Comparison of ENCODE assay signal across 26 mouse cellular contexts in the genomic region with DNA sequence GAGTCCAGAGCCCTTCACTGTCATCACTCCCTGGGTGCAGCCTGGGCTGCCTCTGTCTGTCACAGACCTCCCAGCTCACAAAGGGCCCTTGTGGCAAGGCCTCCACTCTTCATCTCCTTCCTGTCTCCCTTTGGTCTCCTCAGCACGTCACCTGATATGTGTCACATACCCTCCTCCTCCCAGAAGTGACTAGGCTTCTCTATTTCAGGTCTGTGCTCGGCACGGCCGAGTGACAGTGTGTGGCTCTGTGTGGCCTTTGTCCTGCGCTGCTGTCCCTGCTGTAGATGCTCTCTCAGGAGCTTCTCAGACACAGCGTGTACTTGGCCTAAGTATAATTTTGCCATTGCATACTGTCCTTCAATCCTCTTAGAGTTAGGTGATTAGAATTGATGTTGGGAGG. TPM values are rescaled to one million over a fixed set of nuclear protein-coding genes. Genes with fewer than 3 reads are reported as not detected.
DNase-seq lines count a peak whose midpoint lies in the region; ATAC-seq and TF ChIP-seq lines count a peak whose summit lies in the region.
"Had no signal": no experiment of that assay in that cellular context is flagged by ENCODE, and none has a peak within 500 bp of the region (broad histone marks: within the 10 kb centered on the region; RNA-seq: fewer than 3 reads in every experiment).

No protein-coding gene starts in this region.

- H3K27me3 ChIP-seq in heart, embryonic 10.5 days (ENCODE audit: insufficient read depth, poor library complexity, severe bottlenecking) = peaks cover 8% of the 10 kb centered on the region; the same call in 1 of the 2 replicates
- H3K27me3 ChIP-seq in kidney, embryonic 15.5 days = peaks cover 6% of the 10 kb centered on the region; the same call in 1 of the 2 replicates
- no peaks in the 10 kb centered on the region for H3K27me3 ChIP-seq in stomach, postnatal 0 days (ENCODE audit: control insufficient read depth, insufficient read depth, low read length)
- H3K27me3 ChIP-seq: hindbrain, embryonic 15.5 days had no signal

- peaks cover 15% of the 10 kb centered on the region; the same call in 1 of the 2 replicates for H3K4me1 ChIP-seq in heart, embryonic 10.5 days
- H3K4me1 ChIP-seq in kidney, embryonic 15.5 days = peaks cover 10% of the 10 kb centered on the region; the same call in 1 of the 2 replicates
- no peaks in the 10 kb centered on the region for H3K4me1 ChIP-seq in stomach, postnatal 0 days (replicated peaks; ENCODE audit: control insufficient read depth, insufficient read depth)
- H3K4me1 ChIP-seq: limb, embryonic 12.5 days had no signal

- no peak overlapping the region for H3K9ac ChIP-seq in kidney, embryonic 15.5 days
- no peak overlapping the region for H3K9ac ChIP-seq in stomach, postnatal 0 days (ENCODE audit: low read length)
- H3K9ac ChIP-seq: hindbrain, embryonic 15.5 days; limb, embryonic 12.5 days; liver, postnatal 0 days; midbrain, embryonic 12.5 days had no signal

- no peak for DNase-seq in heart, embryonic 10.5 days (ENCODE audit: low spot score)
- no peak for DNase-seq in heart, postnatal 36 days
- no peak for DNase-seq in kidney, postnatal 14 days
- peak; percentile 30 for DNase-seq in thymus, postnatal 14 days
- DNase-seq in thymus, postnatal 25 days = no peak
- peak; percentile 4 for DNase-seq in stomach, postnatal 0 days (ENCODE audit: low spot score)
- DNase-seq in lung, postnatal 36 days = no peak
- DNase-seq: adrenal gland, postnatal 36 days; cerebellum, adult 9-10 months; gastrocnemius, postnatal 25 days; heart, adult 2 months; kidney, postnatal 36 days; layer of hippocampus, postnatal 36 days; liver, postnatal 0 days had no signal

- no peaks in the 10 kb centered on the region for H3K36me3 ChIP-seq in heart, embryonic 10.5 days
- H3K36me3 ChIP-seq in kidney, embryonic 15.5 days = no peaks in the 10 kb centered on the region
- H3K36me3 ChIP-seq in stomach, postnatal 0 days (ENCODE audit: control insufficient read depth, insufficient read depth, low read length) = no peaks in the 10 kb centered on the region
- H3K36me3 ChIP-seq: hindbrain, embryonic 15.5 days; limb, embryonic 12.5 days; midbrain, embryonic 12.5 days had no signal

- intact Hi-C loops in heart, postnatal 36 days (cut with DNase I) = no loop called here

- no peak for TF ChIP-seq CTCF in stomach, postnatal 0 days (IDR thresholded peaks at IDR 0.05; ENCODE audit: low read depth)

- H3K27ac ChIP-seq in heart, embryonic 10.5 days = 0 out of 2 replicates have a peak overlapping the region, but pooled peaks have one; percentile 16
- H3K27ac ChIP-seq in kidney, embryonic 15.5 days = no peak overlapping the region
- H3K27ac ChIP-seq in stomach, postnatal 0 days (replicated peaks) = no peak overlapping the region
- H3K27ac ChIP-seq: heart, adult 2 months; hindbrain, embryonic 15.5 days; limb, embryonic 12.5 days; midbrain, embryonic 12.5 days had no signal

- H3K4me2 ChIP-seq in kidney, embryonic 15.5 days = no peak overlapping the region
- H3K4me2 ChIP-seq in stomach, postnatal 0 days (replicated peaks; ENCODE audit: low read depth) = no peak overlapping the region
- H3K4me2 ChIP-seq: hindbrain, embryonic 15.5 days; limb, embryonic 12.5 days; liver, embryonic 11.5 days; midbrain, embryonic 12.5 days had no signal

- 41% methylated on average over 6 of the region's 6 CpGs for WGBS in heart, embryonic 10.5 days
- 27% methylated on average over 6 of the region's 6 CpGs for WGBS in kidney, embryonic 15.5 days
- 57% methylated on average over 6 of the region's 6 CpGs for WGBS in stomach, postnatal 0 days

- 0 out of 2 replicates have a peak, but pooled peaks have one; percentile 71 for ATAC-seq in kidney, embryonic 15.5 days (replicated peaks; ENCODE audit: low FRiP score)
- ATAC-seq in stomach, postnatal 0 days (ENCODE audit: low FRiP score, low TSS enrichment) = no peak
- ATAC-seq: CD4-positive, CD25-positive, alpha-beta regulatory T cell, adult 4 months; forebrain, embryonic 16.5 days; intestine, embryonic 16.5 days; liver, postnatal 0 days; lung, postnatal 0 days had no signal

- no peak overlapping the region for H3K4me3 ChIP-seq in heart, embryonic 10.5 days
- H3K4me3 ChIP-seq in kidney, embryonic 15.5 days (replicated peaks) = no peak overlapping the region
- no peak overlapping the region for H3K4me3 ChIP-seq in stomach, postnatal 0 days (ENCODE audit: low read depth, low read length)
- H3K4me3 ChIP-seq: heart, adult 2 months; hindbrain, embryonic 15.5 days; limb, embryonic 12.5 days; midbrain, embryonic 12.5 days had no signal

- TF ChIP-seq EP300 in stomach, postnatal 0 days (optimal IDR thresholded peaks at IDR 0.05) = no peak

- no peaks in the 10 kb centered on the region for H3K9me3 ChIP-seq in heart, embryonic 10.5 days
- no peaks in the 10 kb centered on the region for H3K9me3 ChIP-seq in kidney, embryonic 15.5 days (replicated peaks)
- H3K9me3 ChIP-seq in stomach, postnatal 0 days (ENCODE audit: control insufficient read depth, low read length) = no peaks in the 10 kb centered on the region
- H3K9me3 ChIP-seq: hindbrain, embryonic 15.5 days; limb, embryonic 12.5 days; midbrain, embryonic 12.5 days had no signal

RNA-seq across cellular contexts. Expression of gene T, which starts 21.0 kb away (rescaled TPM):
- 0.29 TPM in 1 of 2 replicates, not detected in the other for polyA plus RNA-seq in heart, embryonic 10.5 days (2016; fragmentation: Nextera tagmentation; extraction: Ambion mirVana)
- total RNA-seq in heart, postnatal 36 days (2021) = not detected
- polyA plus RNA-seq in kidney, embryonic 15.5 days (2015; fragmentation: Nextera tagmentation; extraction: Ambion mirVana) = 0.19 and 0.42 TPM in 2 replicates
- polyA plus RNA-seq in stomach, postnatal 0 days (2015; fragmentation: Nextera tagmentation; extraction: Ambion mirVana) = not detected in 2 replicates
- total RNA-seq: adrenal gland, adult 18-20 months; adrenal gland, postnatal 36 days; gastrocnemius, postnatal 25 days; heart, adult 2 months; layer of hippocampus, postnatal 36 days had no signal
- polyA plus RNA-seq: CD4-positive, CD25-positive, alpha-beta regulatory T cell, adult 4 months; heart, adult 2 months; liver, embryonic 11.5 days; liver, postnatal 0 days; lung, postnatal 0 days; Patski; spleen, adult 2 months had no signal

Comparison
In these comparisons a context has a peak if more than half of its experiments do, and no peak if none do; other contexts are left out.
1. DNase-seq: peak in thymus, postnatal 14 days (single experiment) and stomach, postnatal 0 days (single experiment); none in heart, embryonic 10.5 days (single experiment), heart, postnatal 36 days (0 of 2), kidney, postnatal 14 days (single experiment), thymus, postnatal 25 days (single experiment) and lung, postnatal 36 days (single experiment).